Mouse (Mus musculus): Measurements from ENCODE around the gene Wbp2.
"Not testable (repeated sequence)": the region's sequence is repeated elsewhere in the genome, so short reads cannot be mapped to it uniquely, and the experiment has no call there.

Gene Wbp2

DNA sequence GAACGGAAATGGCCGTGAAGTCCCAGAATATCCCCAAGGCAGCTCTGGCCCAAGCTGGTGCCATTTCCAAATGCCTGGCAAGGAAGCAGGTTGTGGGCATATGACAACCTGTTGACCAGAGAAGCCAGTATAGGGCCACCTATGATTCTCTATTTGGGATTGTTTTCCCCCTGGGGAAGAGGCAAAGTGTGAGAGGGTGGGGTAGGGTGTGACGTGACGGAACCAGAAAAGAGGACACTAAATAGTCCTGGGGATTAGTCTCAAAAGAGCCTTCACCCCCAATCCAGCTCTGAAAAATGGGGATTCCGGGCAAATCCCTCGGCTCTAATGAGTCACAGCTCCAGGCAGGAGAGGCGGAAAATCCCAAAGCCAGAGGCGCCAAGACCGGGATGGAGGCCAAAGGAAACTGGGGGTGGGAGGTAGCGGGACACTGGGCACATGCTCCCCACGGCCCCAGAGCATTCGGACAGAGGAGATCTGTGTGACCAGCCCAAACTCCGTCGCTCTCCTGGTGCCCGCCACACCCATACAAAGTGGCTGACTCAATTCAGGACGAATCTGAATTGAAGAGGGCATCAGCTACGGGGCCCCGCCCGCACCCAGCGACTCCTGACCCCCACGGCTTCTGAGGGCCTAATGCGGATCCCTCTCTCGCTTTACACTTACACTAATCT lies 21.8 kb upstream of the Wbp2 start:
- no peak for DNase-seq

DNA sequence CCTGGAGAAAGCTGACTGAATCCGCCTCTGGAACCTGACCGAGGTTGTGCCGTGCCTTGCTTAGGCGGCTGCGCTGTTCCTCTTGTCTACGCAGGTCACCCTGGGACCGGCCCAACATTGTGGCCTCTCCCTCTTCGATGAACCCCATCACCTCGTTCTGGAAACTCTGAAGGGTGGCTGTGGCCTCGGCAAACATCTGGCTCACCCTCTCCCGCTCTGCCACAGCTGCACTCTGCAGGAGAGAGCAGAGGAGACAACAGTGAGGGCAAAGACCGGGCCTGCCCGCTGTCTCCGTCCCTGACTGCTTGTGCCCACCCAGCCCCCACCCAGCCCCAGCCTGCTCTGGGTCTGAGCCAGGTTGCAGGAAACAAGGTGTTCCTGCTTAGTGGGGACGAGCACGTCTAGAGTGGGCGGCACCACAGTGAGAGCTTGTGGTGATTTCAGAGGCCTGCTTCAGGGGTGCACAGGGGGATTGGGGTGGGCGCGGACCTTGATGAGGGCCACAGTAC lies 21.0 kb upstream of the Wbp2 start:
- DNase-seq: no peak

DNA sequence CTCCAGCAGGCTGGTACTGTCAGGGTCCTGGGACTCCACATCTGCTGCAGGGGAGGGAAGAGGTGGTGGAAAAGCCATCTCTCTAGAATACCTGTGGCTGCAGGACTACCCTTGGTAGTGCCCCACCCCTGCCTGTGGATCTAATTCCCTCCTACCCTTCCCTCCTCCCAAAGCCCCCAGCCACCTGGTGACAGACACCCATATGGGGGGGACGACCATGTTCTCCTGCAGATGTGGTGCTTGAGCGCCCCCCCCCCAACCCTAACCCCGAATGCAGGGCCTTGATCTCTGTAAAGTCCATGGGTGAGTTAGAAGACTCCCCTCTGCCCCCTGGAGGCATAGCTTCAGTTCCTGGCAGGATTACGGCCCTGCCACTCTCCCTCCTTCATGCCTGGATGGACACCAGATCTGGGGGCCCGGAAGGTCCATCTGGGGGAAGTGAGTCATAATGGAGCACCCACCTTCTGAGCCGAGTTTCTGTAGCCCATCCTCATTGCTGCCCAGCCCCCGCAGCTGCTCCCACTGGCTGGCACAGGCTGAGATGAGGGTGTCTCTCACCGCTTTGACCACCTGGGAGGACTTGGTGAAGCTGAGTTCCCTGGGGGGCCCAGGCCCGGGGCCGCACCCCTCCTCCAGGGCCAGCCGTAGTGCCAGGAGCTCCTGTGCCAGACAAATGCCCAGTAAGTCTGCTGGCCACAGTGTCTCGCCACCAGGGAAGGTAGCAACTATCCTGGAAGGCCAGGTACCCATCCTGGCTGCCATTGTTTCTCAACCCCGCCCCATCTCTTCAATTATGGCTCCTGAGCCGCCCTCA lies 20.4 kb upstream of the Wbp2 start:
- no peak for DNase-seq

DNA sequence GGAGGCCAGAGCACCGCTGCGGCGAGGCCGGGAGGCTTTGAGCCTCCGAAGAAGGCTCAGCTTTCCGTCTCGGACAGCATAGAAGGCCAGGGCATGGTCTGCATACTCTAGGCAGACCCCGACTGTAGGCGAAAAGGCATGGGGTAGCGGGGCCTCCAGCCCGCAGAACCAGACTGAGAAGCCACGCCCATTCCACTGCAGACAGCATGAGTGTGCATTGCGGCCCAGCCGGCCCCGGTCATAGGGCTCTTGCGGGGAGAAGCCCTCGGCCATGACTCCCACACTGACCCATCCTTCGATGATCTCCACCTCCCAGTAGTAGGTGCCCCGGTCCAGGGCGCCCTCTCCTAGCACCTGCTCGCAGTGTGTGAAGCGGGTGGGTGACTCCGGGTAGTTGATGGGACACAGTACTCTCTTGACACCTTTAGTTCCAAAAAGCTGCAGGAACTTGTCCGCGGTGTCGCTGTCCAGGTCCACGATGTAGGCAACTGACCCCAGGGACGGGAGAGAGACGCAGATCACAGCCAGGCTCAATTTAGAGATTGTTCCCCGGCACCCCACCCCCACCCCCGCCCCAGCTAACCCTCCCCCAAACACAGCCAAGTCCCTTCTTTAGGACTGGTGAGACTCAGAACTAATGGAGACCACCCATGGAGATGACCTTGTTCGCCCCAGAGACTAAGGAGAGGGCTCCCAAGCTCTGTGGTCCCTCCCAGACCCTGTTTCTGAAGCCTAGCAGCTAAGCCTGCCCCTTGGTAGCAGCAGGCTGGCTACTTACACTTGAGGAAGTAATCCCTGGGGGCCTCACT lies 19.6 kb upstream of the Wbp2 start:
- no peak for DNase-seq

DNA sequence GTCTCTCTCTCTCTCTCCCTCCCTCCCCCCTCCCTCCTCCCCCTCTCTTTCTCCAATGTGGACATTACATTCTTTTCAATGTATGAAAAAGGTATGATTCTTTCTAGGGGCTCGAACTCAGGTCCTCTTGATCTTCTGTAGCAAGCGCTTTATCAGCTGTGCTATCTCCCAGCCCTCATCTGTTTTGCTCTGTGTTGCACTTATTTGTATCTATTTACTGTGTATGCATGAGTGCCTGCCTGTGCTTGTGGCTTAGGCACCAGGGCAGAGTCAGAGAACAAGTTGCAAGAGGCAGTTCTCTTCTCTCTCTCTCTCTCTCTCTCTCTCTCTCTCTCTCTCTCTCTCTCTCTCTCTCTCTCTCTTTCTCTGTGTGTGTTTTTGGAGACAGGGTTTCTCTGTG lies 18.3 kb upstream of the Wbp2 start:
- no peak for DNase-seq

DNA sequence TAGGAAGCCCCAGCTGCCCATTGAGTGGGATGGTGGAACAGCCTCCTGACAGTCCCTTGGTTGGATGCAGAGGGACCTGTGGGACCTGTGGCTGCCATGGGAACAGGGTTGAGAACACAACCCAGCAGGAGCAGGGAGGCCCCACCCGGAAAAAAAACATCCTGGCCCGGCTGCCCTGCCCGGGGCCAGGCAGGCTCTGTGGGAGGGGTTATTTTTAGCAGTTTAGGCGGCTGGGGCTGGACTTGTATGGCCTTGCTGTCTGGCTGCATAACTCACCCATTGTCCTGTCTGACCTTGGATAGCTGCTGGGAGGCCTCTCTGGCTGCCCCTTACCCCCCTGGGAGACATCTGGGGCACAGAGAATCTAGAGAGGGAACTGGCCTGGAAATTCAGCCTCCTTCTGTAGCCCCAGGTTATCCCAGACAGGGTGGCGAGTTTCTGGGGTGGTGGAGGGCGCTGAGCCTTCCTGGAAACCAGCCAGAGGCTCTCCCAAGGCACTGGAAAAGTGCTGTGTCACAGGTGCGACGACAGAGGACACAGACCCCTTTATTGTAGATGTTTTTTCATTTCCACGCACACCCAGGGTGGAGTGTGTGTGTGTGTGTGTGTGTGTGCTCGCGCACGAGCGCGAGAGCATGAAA lies 17.3 kb upstream of the Wbp2 start:
- no peak for DNase-seq

DNA sequence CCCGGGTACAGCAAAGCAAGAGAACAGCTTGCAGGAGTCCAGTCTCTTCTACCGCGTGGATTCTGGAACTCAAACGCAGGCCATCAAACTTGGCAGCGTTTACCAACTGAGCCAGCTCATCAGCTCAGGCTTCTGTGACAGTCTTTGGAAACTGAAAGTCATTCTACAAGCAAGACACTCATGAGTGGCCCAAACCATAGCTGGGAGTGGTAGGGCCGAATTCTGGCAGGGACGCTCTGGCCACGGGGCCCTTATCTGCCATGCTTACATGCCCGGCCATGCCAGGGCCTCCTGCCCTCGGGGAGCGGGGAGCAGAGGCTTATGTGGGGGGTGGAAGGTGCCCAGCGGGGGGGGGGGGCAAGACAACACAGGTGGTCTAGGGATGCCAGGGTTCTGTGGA lies 16.8 kb upstream of the Wbp2 start:
- no peak for DNase-seq

DNA sequence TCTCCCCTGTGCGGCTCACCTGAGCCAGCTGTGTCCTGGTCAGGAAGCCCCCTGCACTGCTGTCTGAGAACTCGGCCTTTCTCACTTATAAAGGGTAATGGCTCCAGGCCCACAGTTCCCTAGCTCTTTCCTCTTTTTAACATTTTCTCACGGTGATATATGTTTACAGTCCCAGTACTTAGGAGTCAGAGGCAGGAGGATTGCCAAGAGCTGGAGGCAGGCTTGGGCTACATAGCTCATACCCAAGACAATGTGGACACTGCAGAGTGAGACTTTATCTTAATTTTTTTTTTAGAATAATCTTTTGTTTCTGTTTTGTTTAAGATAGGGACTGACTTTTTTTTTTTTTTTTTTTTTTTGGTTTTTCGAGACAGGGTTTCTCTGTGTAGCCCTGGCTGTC lies 15.7 kb upstream of the Wbp2 start:
- DNase-seq: no peak

DNA sequence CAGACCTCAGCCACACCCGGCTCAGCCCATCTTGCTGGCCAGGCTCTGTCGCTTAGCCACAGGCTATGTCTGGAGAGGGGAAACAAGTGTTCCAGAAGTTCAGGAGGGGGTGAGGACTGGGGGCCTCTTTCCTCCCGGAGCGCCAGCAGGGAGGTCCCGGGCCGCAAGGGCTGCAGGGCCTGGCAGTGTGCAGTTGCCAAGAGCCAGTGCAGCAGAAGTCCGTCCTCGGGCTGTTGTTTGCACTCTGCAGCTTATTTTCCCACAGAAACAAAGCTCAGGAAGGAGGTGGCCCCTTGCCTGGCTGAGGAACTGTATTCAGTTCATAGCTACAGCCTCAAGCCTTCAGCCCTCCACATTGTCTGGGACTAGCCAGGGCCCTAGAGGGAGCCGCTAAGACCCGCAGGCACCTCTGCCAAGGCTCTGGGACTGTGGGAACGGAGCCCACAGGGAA lies 15.2 kb upstream of the Wbp2 start:
- no peak for DNase-seq

DNA sequence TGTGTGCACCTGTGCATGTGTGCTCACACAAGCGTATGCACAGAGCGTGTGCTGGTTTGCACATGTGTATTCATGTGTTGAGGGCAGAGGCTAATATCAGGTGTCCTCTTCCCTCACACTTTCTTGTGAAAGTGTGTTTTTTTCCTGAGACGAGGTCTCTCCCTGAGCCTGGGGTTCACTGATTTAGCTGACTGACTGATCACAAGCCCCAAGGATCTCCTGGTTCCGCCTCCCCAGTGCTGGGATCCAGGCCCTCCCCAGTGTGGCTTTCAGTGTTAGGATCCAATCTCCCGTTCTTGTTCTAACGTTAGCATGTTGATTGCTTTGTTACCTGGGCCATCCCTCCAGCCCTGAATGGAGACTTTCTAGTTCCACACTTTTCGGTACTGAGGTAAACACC lies 14.0 kb upstream of the Wbp2 start:
- DNase-seq: no peak

DNA sequence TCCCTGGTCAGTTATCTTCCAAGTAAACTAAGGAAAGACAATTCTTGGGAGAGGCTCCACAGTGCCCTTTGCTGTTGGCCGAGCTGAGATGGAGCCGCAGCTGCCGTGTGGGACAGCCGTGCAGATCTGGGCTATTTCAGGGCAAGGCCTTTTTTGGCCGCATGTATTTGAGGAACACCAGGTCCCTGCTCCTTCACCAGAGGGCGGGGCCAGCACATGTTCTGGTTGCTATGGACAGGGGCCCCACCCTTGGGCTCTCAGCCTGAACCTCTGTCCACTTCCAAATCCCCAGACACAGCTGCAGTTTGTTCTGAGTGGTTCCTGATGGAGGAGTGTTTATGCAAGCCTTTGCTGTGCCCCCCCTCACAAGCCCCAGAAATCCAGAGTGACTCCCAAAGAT lies 13.6 kb upstream of the Wbp2 start:
- DNase-seq: no peak

DNA sequence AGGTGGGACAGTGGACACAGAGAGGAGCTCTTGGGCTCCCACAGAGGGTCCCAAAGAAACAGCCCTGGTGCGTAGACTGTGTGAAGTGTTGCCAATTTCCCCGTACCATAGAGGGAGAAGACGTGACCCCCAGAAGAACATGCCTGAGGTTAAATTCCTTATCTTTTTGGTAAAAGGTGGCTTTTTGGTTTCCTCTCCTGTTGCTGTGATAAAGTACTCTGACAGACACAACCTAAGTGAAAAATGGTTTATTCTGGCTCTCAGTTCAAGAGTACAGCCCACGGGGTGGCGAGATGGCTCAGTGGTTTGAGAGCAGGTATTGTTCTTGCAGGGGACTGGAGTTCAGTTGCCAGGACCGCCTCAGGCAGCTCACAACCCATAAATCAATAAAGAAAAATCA lies 12.7 kb upstream of the Wbp2 start:
- DNase-seq: no peak

DNA sequence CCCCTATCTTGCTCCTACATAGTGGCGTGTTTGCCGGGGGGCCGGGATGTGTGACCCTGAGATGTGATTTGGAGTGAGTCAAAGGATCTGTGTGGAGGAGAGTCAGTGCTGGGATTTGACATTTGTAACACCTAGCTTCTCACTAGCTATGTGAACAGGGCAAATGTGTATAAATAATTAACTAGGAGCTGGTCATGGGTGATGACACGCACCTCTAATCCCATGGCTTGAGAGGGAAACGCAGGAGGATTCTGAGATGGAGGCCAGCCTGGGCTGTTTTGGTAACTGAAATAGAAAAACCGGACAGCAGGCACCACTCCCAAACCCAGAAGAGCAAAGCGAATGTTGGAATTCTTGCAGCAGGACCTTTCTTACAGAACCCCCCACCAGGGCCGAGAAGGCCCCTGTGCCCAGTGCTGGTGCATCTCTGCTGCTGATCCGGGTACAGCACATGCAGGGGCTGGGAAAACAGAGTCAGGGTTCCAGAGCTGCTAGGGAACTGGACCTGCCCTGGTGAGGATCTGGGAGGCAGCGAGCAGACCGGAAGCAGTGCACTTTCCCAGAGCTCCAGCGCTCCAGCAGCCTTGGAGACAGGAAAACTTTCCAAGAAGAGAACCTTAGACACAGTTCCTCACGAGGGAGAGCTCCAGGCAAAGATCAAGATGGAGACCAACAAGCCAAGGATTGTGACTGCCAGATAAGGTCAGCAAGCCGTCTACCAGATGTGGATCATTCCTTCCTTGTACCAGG lies 12.1 kb upstream of the Wbp2 start:
- no peak for DNase-seq

DNA sequence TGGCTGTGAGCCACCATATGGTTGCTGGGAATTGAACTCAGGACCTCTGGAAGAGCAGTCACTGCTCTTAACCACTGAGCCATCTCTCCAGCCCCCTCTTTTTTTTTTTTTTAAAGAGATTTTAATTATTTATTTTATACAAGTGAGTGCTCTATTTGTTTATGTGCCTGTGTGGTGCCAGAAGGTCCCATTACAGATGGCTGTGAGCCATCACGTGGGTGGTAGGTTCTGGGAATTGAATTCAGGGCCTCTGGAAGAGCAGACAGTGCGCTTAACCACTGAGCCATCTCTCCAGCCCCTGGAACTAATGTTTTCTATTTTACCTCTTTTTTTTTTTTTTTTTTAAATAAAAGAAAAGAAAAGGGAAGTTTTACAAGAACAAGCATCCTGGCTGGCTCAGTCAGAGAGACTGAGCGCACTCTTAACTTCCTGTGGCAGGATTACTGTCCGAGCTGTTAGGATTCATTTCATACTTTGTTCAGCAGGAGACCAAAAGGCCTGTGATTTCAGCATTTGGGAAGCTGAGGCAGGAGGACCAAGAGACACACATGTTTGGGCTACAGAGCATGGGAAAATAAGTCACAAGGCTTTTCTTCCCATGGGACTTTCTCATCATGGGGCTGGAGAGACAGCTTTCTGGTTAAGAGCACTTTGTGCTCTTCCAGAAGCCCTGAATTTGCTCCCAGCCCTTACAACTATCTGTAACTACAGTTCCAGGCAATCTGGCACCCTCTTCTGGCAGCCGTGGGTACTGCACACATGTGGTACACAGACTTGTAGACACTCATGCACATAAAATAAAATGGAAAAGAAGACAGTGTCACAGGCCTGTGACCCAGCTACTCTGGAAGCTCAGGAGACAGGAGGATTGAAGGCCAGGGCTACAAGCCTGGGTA lies 9.7 kb upstream of the Wbp2 start:
- no peak for DNase-seq

DNA sequence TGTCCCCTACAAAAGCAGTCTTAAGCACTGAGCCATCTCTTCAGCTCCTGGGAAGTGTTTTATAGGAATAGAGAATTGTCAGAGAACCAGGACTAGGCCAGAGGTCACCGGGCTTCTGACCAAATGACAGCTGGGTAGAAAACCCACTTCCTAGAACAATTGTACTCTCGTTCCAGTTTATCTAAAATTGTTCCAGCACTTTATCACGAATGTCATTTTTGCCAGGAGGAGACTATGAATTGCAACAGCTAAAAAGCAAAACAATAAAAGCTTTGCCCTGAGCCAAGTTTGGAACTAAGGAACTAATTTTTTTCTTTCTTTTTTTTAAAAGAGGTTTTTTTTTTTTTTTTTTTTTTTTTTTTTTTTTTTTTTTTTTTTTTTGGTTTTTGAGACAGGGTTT lies 8.8 kb upstream of the Wbp2 start:
- no peak for DNase-seq

DNA sequence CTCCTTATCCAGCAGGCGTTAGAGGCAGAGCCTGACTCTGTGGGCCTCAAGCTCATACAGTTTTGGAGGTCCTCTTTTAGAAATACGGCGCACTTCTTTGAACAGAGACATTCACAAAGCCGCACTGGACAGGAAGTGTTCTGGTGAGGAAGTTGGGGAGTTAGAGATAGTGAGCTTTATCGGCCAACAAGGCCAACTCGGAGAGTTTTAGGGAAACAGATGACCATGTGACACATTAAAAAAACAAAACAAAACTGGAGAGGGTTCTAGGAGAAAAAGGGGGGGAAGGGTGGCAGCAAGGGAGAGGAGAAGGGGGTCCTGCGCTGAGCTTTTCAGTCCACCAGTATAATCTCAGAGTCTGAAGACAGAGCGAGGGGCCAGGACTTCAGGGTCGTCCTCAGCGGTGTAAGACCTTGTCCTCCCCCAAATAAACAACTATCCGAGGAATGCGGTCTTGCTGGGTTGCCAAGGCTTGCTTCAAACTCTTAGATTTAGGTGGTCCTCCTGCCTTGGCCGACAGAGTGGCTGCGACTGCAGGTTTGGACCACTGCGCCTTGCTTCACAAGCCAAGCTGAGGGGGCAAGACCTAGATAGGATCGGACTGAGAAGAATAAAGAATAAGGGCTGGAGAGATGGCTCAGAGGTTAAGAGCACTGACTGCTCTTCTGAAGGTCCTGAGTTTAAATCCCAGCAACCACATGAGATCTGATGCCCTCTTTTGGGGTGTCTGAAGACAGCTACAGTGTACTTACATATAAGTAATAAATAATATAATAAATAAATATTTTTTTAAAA lies 7.2 kb upstream of the Wbp2 start:
- DNase-seq: no peak

DNA sequence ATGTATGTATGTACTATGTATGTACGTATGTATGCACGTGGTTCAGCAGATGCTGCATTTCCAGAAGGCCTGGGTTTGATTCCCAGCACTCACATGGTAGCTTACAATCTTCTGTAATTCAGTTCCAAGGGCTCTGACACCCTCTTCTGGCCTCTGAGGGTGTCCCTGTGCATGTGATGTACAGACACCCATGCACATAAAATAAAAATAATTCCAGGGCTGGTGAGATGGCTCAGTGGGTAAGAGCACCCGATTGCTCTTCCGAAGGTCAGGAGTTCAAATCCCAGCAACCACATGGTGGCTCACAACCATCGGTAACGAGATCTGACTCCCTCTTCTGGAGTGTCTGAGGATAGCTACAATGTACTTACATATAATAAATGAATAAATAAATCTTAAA lies 6.2 kb upstream of the Wbp2 start:
- DNase-seq: not testable (repeated sequence)

DNA sequence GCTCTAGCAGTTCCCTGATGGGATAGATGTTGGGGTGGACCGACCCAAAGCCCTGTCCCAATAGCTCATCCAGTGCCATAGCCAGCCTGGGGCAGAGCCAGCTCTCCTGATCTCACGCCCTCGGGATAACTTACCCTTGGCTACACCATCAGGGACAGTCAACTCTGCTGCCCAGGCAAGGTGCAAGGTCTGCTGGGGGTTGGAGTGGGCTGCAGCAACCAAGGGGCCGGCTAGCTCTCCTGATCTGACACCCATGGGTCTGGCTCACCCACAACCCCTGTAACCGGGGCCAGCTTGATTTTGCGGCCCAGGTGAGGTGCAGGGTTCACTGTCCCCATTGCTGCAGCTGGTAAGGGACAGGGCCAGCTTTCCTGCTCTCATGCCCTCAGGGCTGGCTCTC lies 4.8 kb upstream of the Wbp2 start:
- no peak for DNase-seq

DNA sequence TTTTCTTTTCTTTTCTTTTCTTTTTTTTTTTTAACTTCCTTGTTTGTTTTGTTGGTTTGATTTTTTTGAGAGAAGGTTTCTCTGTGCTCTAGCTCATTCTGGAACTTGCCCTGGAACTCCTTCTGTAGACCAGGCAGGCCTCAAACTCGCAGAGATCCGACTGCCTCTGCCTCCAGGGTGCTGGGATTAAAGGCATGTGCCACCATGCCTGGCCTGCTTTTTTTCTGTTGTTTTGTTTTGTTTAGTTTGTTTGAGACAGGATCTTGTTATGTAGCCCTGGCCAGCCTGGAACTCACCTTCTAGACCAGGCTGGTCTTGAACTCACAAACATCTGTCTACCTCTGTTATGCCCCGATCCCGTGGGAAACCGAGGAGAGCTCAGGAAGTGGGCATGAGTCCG lies 2.8 kb upstream of the Wbp2 start:
- DNase-seq: no peak

DNA sequence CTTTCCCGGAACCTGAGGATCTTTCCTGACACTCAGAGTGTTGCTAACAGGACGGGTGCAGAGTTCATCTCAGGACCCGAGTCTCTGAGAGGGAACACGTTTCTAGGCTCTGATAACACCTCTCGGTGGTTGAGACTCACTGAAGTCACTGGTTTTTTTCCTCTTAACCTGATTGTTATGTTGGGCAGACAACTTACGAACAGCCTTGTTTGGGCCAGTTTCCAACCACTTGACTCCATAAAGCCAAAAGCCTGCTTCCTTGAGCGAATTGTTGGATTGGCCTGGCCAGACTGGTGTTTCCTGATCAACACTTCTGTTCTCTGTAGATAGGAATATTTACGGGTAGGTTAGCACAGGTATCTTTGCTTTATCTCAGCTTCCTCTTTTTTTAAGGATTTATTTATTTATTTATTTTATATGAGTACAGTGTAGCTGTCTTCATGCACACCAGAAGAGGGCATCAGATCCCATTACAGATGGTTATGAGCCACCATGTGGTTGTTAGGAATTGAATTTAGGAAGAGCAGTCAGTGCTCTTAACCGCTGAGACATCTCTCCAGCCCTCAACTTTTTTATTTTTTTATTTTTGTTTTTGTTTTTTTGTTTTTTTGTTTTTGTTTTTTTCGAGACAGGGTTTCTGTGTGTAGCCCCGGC lies 2.1 kb upstream of the Wbp2 start:
- DNase-seq: no peak

Data from cerebellum, adult 18-20 months (tissue).